Mouse (Mus musculus): Measurements from ENCODE around the gene Dyrk1a.

The Dyrk1a gene

GRCm38 (mm10) chr16:94556228-94556627 is 13.6 kb upstream of the Dyrk1a start:
- no peak for DNase-seq (ENCODE audit: extremely low read depth, insufficient read length, low spot score)

GRCm38 (mm10) chr16:94559282-94559681 is 10.5 kb upstream of the Dyrk1a start:
- DNase-seq (ENCODE audit: extremely low read depth, insufficient read length, low spot score), result no peak

GRCm38 (mm10) chr16:94559782-94560181 is 10.0 kb upstream of the Dyrk1a start:
- DNase-seq (ENCODE audit: extremely low read depth, insufficient read length, low spot score), result no peak

GRCm38 (mm10) chr16:94560618-94561017 is 9.2 kb upstream of the Dyrk1a start:
- no peak for DNase-seq (ENCODE audit: extremely low read depth, insufficient read length, low spot score)

GRCm38 (mm10) chr16:94566124-94566523 is 3.7 kb upstream of the Dyrk1a start:
- DNase-seq (ENCODE audit: extremely low read depth, insufficient read length, low spot score), result no peak

GRCm38 (mm10) chr16:94566834-94567585 is 2.8 kb upstream of the Dyrk1a start:
- no peak for DNase-seq (ENCODE audit: extremely low read depth, insufficient read length, low spot score)

- no peak for DNase-seq (ENCODE audit: extremely low read depth, insufficient read length, low spot score)
Observed at GRCm38 (mm10) chr16:94567751-94568150, 2.1 kb upstream of the Dyrk1a start.

GRCm38 (mm10) chr16:94568335-94569228 is 1.2 kb upstream of the Dyrk1a start:
- peak; percentile 84 for DNase-seq (ENCODE audit: extremely low read depth, insufficient read length, low spot score)

- peak; percentile 76 for DNase-seq (ENCODE audit: extremely low read depth, insufficient read length, low spot score)
Observed at GRCm38 (mm10) chr16:94570361-94571041, 691 bp downstream of the Dyrk1a start.

GRCm38 (mm10) chr16:94571111-94571993 is 1.5 kb downstream of the Dyrk1a start:
- DNase-seq (ENCODE audit: extremely low read depth, insufficient read length, low spot score), result no peak

- peak; percentile 13 for DNase-seq (ENCODE audit: extremely low read depth, insufficient read length, low spot score)
Observed at GRCm38 (mm10) chr16:94572422-94572821, 2.6 kb downstream of the Dyrk1a start.

- no peak for DNase-seq (ENCODE audit: extremely low read depth, insufficient read length, low spot score)
Observed at GRCm38 (mm10) chr16:94574025-94574717, 4.4 kb downstream of the Dyrk1a start.

GRCm38 (mm10) chr16:94574718-94575094 is 4.9 kb downstream of the Dyrk1a start:
- DNase-seq (ENCODE audit: extremely low read depth, insufficient read length, low spot score), result no peak

- no peak for DNase-seq (ENCODE audit: extremely low read depth, insufficient read length, low spot score)
Observed at GRCm38 (mm10) chr16:94575757-94576156, 5.9 kb downstream of the Dyrk1a start.

- no peak for DNase-seq (ENCODE audit: extremely low read depth, insufficient read length, low spot score)
Observed at GRCm38 (mm10) chr16:94579348-94579747, 9.5 kb downstream of the Dyrk1a start.

GRCm38 (mm10) chr16:94580844-94581405 is 11.1 kb downstream of the Dyrk1a start:
- DNase-seq (ENCODE audit: extremely low read depth, insufficient read length, low spot score), result no peak

- no peak for DNase-seq (ENCODE audit: extremely low read depth, insufficient read length, low spot score)
Observed at GRCm38 (mm10) chr16:94586349-94586990, 16.7 kb downstream of the Dyrk1a start.

- no peak for DNase-seq (ENCODE audit: extremely low read depth, insufficient read length, low spot score)
Observed at GRCm38 (mm10) chr16:94587461-94587860, 17.7 kb downstream of the Dyrk1a start.

- no peak for DNase-seq (ENCODE audit: extremely low read depth, insufficient read length, low spot score)
Observed at GRCm38 (mm10) chr16:94588171-94588570, 18.4 kb downstream of the Dyrk1a start.

All from 3134 (cell line).